Mouse (Mus musculus) kidney, embryonic 16.5 days (tissue): ENCODE results near the gene Gm37240. TPM values are rescaled to one million over a fixed set of nuclear protein-coding genes. Genes with fewer than 3 reads are reported as not detected.

Experiments
- ATAC-seq: fragments of 200-750 bp; cut with Nextera tagmentation; 2 replicates; pipeline ENCODE4 v1.8.0; 2017; ENCODE audit warnings: moderate TSS enrichment; ENCODE audit not compliant: low FRiP score, low TSS enrichment
- H3K27ac ChIP-seq: fragments of 300-500 bp; sonication (generic); 2 replicates; pipeline ENCODE4 v1.5.1; 2014; ENCODE audit warnings: low read length
- H3K27me3 ChIP-seq: fragments of 300-500 bp; sonication (generic); 2 replicates; pipeline ENCODE4 v1.6.1; 2014; ENCODE audit warnings: low read length, control low read depth, mixed read lengths; ENCODE audit not compliant: insufficient read depth
- H3K36me3 ChIP-seq: fragments of 300-500 bp; sonication (generic); 2 replicates; pipeline ENCODE4 v1.6.1; 2014; ENCODE audit warnings: low read length, control low read depth, mixed read lengths; ENCODE audit not compliant: insufficient read depth
- H3K4me1 ChIP-seq: fragments of 300-500 bp; sonication (generic); 2 replicates; pipeline ENCODE4 v1.6.1; 2014; ENCODE audit warnings: low read length, control low read depth, mixed read lengths; ENCODE audit not compliant: insufficient read depth
- H3K4me2 ChIP-seq: fragments of 300-500 bp; sonication (generic); replicated peaks from 2 replicates; pipeline ENCODE4 v1.6.1; 2014; ENCODE audit warnings: low read depth, low read length
- H3K4me3 ChIP-seq: fragments of 300-500 bp; sonication (generic); 2 replicates; pipeline ENCODE4 v1.5.1; 2014; ENCODE audit warnings: mild to moderate bottlenecking, low read length
- H3K9ac ChIP-seq: fragments of 300-500 bp; sonication (generic); replicated peaks from 2 replicates; pipeline ENCODE4 v1.6.1; 2014; ENCODE audit warnings: low read length
- H3K9me3 ChIP-seq: fragments of 300-500 bp; sonication (generic); 2 replicates; pipeline ENCODE4 v1.6.1; 2016; ENCODE audit warnings: low read length, control low read depth
- WGBS: fragments of 180-500 bp; shearing (Covaris S2); extraction: QIAGEN DNeasy Blood & Tissue Kit; methylation state at CpG from one replicate; pipeline ENCODE4 v1.1.7; 2014; 5-methylcytosine and 5-hydroxymethylcytosine counted together
- polyA plus RNA-seq: library from polyadenylated mRNA; unstranded; fragments of >200 nt; fragmentation: Nextera tagmentation; extraction: Ambion mirVana; gene quantifications from 2 replicates; pipeline ENCODE4 v1.2.1, GENCODE M21; 2015

The Gm37240 gene
- polyA plus RNA-seq, 1 experiment from 2014 or later = 8.7 TPM

DNA sequence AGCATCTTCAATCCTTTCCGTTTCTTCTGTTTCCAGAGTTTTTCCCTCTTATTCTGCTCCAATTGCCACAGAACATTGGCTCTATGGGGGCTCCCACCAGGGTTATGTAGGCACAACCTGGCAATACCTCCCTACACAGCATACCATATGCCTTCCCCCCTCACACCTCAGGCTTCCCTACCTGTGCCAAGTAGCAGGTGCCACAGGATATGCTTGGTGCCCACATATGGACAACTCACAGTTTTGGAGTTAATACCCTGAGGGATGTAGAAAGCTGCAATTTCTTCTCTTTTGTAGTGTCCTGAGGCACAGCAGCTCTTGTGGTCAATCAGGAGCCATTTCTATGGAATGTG, 488.9 kb downstream of the Gm37240 start:
- WGBS = 92% methylated on average over 1 of the region's 1 CpGs
- no peak for ATAC-seq

DNA sequence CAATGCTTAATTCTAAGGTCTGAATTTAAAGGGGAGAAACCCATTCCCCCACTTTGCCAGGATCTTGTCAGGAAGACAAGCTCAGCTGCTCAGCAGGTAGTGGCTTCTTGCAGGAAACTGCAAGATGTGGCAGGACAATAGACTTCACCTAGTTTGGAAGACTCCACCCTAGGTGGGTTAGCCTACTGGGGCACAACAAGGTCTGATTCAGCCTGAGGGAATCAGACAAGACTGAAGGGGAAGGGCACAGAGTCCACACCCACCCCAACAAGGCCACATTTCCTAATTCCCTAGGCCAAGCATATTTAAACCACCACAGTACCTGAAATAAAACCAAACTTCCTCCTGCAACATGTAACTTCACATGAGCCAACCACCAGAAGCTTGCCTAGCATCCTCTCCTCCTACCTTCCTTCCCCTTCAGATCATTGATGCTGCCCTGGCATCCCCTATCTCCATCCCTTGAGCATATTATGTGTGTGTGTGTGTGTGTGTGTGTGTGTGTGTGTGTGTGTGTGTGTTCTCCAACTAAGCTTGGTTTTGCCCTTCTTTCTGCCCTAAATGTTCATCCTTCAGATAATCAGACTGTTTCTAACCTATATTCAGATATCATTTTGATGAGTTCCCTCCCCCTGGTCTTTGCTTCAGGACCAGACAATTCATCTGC, 489.4 kb downstream of the Gm37240 start:
- no peaks in the 10 kb centered on the region for H3K27me3 ChIP-seq
- no peaks in the 10 kb centered on the region for H3K4me1 ChIP-seq
- no peak for ATAC-seq
- H3K36me3 ChIP-seq = no peaks in the 10 kb centered on the region
- H3K9me3 ChIP-seq = peaks cover 22% of the 10 kb centered on the region
- no peak overlapping the region for H3K4me2 ChIP-seq
- no peak overlapping the region for H3K4me3 ChIP-seq
- H3K27ac ChIP-seq = no peak overlapping the region
- no peak overlapping the region for H3K9ac ChIP-seq

More for the DNA sequence above, 488.9 kb downstream of the Gm37240 start:
- no peaks in the 10 kb centered on the region for H3K36me3 ChIP-seq
- peaks cover 22% of the 10 kb centered on the region for H3K9me3 ChIP-seq
- no peaks in the 10 kb centered on the region for H3K27me3 ChIP-seq
- H3K4me1 ChIP-seq = no peaks in the 10 kb centered on the region
- H3K4me2 ChIP-seq = no peak overlapping the region
- no peak overlapping the region for H3K9ac ChIP-seq
- H3K4me3 ChIP-seq = no peak overlapping the region
- no peak overlapping the region for H3K27ac ChIP-seq

DNA sequence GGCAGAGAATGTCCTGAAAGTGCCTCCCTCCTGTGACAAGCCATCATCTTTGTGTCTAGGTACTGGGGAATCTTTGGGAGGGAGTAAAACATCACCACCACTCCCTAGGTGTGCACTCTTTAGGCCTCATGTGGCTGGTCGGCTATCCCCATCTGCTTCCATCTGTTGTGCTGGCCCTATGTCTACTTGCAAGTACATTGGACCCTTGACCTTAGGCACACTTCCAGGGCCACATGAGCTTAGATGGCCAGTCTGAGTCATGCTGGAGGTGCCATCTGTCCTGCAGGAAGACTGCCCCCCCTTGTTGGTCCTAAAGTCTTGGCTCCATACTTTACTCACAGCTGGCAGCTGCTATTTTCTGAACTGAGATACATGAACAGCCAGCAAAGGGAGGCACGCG, 493.9 kb downstream of the Gm37240 start:
- peaks cover 22% of the 10 kb centered on the region for H3K9me3 ChIP-seq
- H3K27ac ChIP-seq = no peak overlapping the region
- no peak for ATAC-seq
- H3K4me1 ChIP-seq = no peaks in the 10 kb centered on the region
- no peaks in the 10 kb centered on the region for H3K27me3 ChIP-seq
- H3K9ac ChIP-seq = no peak overlapping the region
- H3K4me3 ChIP-seq = no peak overlapping the region
- H3K4me2 ChIP-seq = no peak overlapping the region
- 93% methylated on average over 3 of the region's 3 CpGs for WGBS
- H3K36me3 ChIP-seq = no peaks in the 10 kb centered on the region

DNA sequence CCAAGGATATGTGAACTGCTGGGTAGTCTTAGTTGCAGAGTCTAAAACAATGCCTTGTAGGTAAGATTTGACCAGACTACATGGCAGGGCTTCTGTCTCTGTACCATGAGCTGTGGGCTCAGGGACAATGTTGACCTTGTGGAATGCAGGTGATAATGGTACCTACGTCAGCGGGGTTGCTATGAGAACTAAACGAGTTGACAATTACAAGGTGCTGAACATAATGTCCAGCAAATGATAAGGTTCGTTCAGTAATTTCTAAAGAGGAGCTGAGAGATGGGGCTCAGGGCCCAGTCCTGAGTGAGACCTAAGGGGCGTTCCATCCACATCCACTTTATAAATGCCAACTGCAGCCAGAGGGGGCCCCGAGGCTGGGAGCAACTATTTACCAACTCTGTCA, 495.6 kb downstream of the Gm37240 start:
- H3K4me1 ChIP-seq = no peaks in the 10 kb centered on the region
- peaks cover 19% of the 10 kb centered on the region for H3K9me3 ChIP-seq
- WGBS = 90% methylated on average over 6 of the region's 6 CpGs
- no peak overlapping the region for H3K4me2 ChIP-seq
- H3K4me3 ChIP-seq = no peak overlapping the region
- ATAC-seq = no peak
- H3K9ac ChIP-seq = no peak overlapping the region
- H3K36me3 ChIP-seq = no peaks in the 10 kb centered on the region
- no peaks in the 10 kb centered on the region for H3K27me3 ChIP-seq
- no peak overlapping the region for H3K27ac ChIP-seq

DNA sequence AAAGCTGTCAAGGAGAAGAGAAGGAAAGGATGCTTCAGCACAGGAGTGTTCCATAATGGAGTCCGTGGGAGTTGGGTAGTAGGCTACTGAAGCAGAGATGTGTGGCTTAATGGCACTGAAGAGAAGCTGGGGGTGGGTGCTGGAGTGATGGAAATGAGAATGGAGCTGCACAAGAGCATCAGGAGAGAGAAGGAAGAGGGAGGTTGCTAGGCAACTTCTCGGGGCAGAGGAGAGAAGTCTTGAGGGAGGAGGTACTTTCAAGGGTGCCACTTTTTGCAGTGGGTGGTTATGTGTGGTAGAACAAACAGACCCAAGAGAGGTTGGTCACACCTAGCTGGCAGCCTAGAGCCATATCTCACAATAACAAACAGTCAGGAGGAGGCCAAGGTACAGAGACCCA, 496.2 kb downstream of the Gm37240 start:
- WGBS = 76% methylated on average over 2 of the region's 2 CpGs
- no peak for ATAC-seq
- no peak overlapping the region for H3K9ac ChIP-seq

DNA sequence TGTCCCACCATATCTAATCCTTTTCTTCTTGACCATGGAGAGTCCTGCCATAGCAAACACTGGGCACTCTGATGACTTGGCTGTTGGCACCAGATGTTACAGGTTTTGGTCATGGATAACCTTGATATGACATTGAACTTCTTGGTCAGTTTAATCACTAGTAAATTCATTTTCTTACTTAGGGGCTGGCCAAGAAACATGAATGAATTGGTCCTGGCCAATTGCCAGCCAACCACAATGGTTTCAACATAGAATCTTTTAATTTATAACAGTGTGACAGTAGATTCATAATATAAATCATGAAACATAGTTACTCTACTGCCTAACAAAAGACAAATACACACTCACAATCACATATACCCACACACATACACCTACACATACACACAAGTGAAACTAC, 501.9 kb downstream of the Gm37240 start:
- no peaks in the 10 kb centered on the region for H3K36me3 ChIP-seq
- no peak overlapping the region for H3K27ac ChIP-seq
- no peak overlapping the region for H3K4me3 ChIP-seq
- H3K9ac ChIP-seq = no peak overlapping the region
- no peaks in the 10 kb centered on the region for H3K27me3 ChIP-seq
- H3K4me2 ChIP-seq = no peak overlapping the region
- H3K9me3 ChIP-seq = no peaks in the 10 kb centered on the region
- no peak for ATAC-seq
- H3K4me1 ChIP-seq = no peaks in the 10 kb centered on the region

More for the DNA sequence above, 496.2 kb downstream of the Gm37240 start:
- H3K4me3 ChIP-seq = no peak overlapping the region
- H3K27me3 ChIP-seq = no peaks in the 10 kb centered on the region
- H3K27ac ChIP-seq = no peak overlapping the region
- H3K4me2 ChIP-seq = no peak overlapping the region
- H3K4me1 ChIP-seq = no peaks in the 10 kb centered on the region
- H3K36me3 ChIP-seq = no peaks in the 10 kb centered on the region
- H3K9me3 ChIP-seq = peaks cover 12% of the 10 kb centered on the region

DNA sequence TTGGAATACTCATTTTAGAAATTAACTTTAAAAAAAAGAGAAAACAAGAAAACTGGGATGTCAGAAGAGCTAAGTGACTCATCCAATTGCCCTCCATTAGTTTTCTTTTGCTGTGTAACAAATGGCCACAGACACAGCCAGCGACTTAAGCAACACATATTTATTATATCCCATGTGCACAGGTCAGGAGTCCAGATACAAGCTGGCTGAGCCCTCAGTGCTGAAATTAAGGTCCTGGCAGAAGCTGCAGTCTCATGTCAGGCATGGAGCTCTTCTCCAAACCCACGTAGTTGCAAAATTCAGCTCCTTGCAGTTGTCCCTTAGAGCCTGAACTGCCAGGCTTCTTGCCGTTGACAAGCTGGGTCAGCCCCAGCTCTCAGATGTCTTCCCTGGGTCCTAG, 504.0 kb downstream of the Gm37240 start:
- Histone ChIP-seq H3K4me2 (no peak overlapping the region), H3K9me3 (no peaks in the 10 kb centered on the region), H3K27ac (no peak overlapping the region), H3K36me3 (no peaks in the 10 kb centered on the region), H3K4me1 (peaks cover 8% of the 10 kb centered on the region), H3K9ac (no peak overlapping the region), H3K4me3 (no peak overlapping the region), H3K27me3 (no peaks in the 10 kb centered on the region)
- no peak for ATAC-seq
- WGBS = 68% methylated on average over 3 of the region's 3 CpGs

DNA sequence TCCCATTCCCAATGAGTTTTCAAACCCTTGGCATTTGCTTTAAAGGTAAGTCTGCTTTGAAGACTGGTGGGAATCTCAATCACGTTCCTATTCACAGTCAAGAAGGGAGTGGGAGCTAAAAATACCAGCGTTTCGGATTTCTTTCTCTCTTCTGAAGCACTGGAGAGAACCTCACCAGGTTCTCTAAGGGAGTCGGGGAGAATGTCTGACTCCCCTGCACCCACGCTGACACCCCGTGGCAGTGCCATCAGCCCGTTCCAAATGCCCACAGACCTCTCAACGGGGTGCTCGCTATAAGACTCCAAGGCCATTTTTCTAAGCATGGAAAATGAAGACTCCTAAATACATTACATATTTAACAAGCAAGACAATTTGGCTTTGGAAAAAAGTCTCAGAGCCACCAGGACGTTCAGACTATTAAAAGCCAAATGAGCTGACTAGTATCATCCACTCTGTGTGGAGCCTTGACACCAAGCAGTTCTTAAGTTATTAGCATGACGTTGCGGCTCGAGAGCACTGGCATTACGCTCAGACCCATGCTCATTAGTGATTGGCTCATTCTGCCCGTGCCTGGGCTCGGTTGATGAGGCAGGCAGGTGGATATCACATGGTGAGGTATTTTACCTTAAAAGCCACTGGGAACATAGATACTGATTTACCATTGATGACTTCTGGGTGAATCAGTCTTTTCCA, 508.5 kb downstream of the Gm37240 start:
- WGBS = 45% methylated on average over 16 of the region's 16 CpGs
- H3K4me2 ChIP-seq = no peak overlapping the region
- H3K4me3 ChIP-seq = no peak overlapping the region
- no peak overlapping the region for H3K9ac ChIP-seq
- H3K36me3 ChIP-seq = no peaks in the 10 kb centered on the region
- peaks cover 8% of the 10 kb centered on the region for H3K4me1 ChIP-seq
- ATAC-seq = 0 out of 2 replicates have a peak, but pooled peaks have one; percentile 12
- H3K27ac ChIP-seq = no peak overlapping the region
- H3K9me3 ChIP-seq = peaks cover 6% of the 10 kb centered on the region; the same call in 1 of the 2 replicates
- H3K27me3 ChIP-seq = no peaks in the 10 kb centered on the region

DNA sequence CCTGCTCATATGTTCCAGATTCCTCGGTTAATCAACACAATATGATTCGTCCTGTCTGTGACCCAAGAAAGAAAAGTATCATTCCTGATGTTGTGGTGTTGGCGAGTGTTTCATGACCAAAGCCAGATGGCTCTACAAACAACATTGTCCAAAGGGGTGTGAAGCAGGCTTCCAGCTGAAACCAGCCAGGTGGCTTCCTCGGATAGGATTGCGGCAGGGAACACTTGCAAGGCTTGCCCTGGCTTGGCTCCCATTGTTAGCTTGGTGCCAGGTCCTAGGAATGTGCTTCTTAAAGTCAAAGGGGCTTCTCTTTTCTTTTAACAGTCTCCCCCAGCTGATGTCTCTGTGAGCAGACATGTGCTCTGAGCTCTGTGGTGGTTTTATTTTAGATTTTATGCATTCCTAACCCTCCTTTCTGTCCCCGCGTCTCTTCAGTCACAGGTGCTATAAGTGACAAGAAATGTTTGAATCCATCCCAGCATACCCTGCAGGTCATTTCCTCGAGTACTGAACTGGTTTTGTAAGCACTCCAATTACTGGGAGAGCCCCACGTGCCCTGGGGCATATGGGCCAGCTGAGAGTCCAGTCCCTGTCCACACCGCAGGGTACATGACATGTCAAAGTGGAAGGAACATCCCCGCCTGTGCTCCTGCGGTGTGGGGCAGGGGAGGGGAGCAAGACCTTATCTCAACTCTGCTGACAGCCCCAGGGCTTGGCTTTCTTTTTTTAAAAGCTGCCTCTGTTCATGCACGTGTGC, 509.2 kb downstream of the Gm37240 start:
- 0 out of 2 replicates have a peak, but pooled peaks have one; percentile 59 for ATAC-seq
- H3K9ac ChIP-seq = no peak overlapping the region
- no peaks in the 10 kb centered on the region for H3K27me3 ChIP-seq
- no peaks in the 10 kb centered on the region for H3K36me3 ChIP-seq
- peaks cover 9% of the 10 kb centered on the region for H3K4me1 ChIP-seq
- H3K27ac ChIP-seq = no peak overlapping the region
- WGBS = 55% methylated on average over 13 of the region's 13 CpGs
- peaks cover 6% of the 10 kb centered on the region; the same call in 1 of the 2 replicates for H3K9me3 ChIP-seq
- no peak overlapping the region for H3K4me2 ChIP-seq
- no peak overlapping the region for H3K4me3 ChIP-seq

DNA sequence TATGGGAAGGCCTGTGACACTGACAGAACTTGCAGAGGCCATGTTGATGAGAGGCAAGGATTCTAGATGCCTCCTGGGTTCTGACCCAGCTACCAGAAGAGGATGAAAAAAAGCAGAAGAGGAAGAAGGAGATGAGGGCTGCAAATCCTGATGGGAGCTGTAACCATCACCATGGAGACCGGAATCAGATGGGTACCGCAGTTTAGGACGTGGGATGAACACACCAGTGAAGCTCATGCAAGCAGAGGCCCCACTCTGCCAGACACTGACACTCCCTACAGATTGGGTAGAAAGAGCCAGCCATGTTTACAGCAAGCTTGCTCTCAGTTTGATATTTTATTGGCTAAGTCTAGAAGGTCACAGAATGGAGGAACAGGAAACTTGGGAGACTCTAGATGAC, 509.8 kb downstream of the Gm37240 start:
- no peak overlapping the region for H3K4me3 ChIP-seq
- no peaks in the 10 kb centered on the region for H3K27me3 ChIP-seq
- H3K36me3 ChIP-seq = no peaks in the 10 kb centered on the region
- H3K9me3 ChIP-seq = peaks cover 6% of the 10 kb centered on the region; the same call in 1 of the 2 replicates
- no peak for ATAC-seq
- 88% methylated on average over 3 of the region's 3 CpGs for WGBS
- H3K27ac ChIP-seq = no peak overlapping the region
- H3K4me1 ChIP-seq = peaks cover 15% of the 10 kb centered on the region
- H3K4me2 ChIP-seq = no peak overlapping the region
- H3K9ac ChIP-seq = no peak overlapping the region
